Mouse (Mus musculus): ENCODE results near the gene Abhd16a. TPM values are rescaled to one million over a fixed set of nuclear protein-coding genes. Genes with fewer than 3 reads are reported as not detected.
A peak's percentile ranks its signal among the peaks of the same experiment; 100 is the strongest.

Abhd16a gene
- polyA plus RNA-seq, 2 experiments, result 78.0 to 98.6 TPM

DNA sequence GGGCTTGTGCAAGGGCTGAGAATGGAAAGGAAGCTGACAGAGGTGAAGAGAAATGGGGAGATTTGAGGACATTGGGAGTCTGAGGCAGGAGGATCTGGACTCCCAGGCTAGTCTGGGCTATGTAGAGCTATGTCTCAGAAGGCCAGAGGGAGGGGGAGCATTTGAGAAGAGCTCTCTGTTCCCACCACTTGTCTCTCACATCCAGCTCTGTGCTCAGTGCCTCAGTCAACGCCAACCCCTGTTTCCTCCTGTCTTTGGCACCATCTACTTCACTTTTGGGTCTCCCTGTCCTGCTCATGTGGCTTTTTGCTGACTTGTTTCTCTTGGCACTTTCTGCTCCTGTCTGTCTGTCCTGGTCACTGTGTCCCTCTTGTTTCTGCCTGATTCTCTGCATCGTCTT lies 11.8 kb upstream of the Abhd16a start:
- H3K9ac ChIP-seq (ENCODE audit: low read depth, low read length, severe bottlenecking), result no peak overlapping the region
- 30% methylated on average over 2 of the region's 2 CpGs for WGBS

DNA sequence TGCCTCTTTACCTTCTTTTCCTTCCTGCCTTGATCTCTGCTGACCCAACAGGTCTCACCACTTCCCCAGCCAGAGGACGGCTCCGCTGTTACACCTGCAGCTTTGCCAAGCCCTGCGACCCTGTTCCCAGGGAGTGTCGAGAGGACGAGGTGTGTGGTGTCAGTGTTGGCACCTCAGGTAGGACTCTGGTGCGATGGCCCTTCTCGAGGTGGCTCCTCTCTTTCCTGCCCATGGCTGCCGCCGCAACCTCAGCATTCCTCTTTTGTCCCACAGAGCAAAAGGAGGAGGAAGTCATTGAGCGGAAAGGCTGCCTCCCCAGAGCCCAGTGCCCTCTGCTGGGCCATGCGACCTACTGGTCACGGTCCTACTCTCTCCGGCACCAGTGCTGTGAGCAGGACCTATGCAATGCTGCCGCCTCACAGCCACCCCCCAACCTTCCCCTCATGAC lies 11.3 kb upstream of the Abhd16a start, which contains the start of gene Ly6g6d:
Ly6g6d (minus strand) TSS at position 280 of the 448 bp plus-strand sequence.
- Histone ChIP-seq H3K4me2 (replicated peaks; ENCODE audit: low read depth, low read length, severe bottlenecking) (no peak within 1 kb of the TSS), H3K27ac (replicated peaks; ENCODE audit: low read depth, low read length) (no peak within 1 kb of the TSS), H3K9ac (ENCODE audit: low read depth, low read length, severe bottlenecking) (0 out of 2 replicates have a peak within 1 kb of the TSS, but pooled peaks have one; percentile 18), H3K36me3 (ENCODE audit: control insufficient read depth, insufficient read depth, low read length) (no peaks in the 10 kb centered on the region), H3K4me3 (replicated peaks; ENCODE audit: low read length) (no peak within 1 kb of the TSS), H3K27me3 (ENCODE audit: control insufficient read depth, insufficient read depth, low read length) (no peaks in the 10 kb centered on the region), H3K9me3 (ENCODE audit: control insufficient read depth, low read length) (no peaks in the 10 kb centered on the region), H3K4me1 (ENCODE audit: control insufficient read depth, insufficient read depth, low read length) (peaks cover 8% of the 10 kb centered on the region; the same call in 1 of the 2 replicates)
- ATAC-seq (ENCODE audit: low FRiP score, low read depth) (no peak), DNase-seq (ENCODE audit: low spot score) (no peak)
- 12% methylated on average over 14 of the region's 14 CpGs for WGBS
- TF ChIP-seq POLR2A (IDR thresholded peaks at IDR 0.05; ENCODE audit: borderline replicate concordance, extremely low read depth, insufficient read depth, insufficient read length), result no peak

More for the DNA sequence above, 11.8 kb upstream of the Abhd16a start:
- Histone ChIP-seq H3K4me2 (replicated peaks; ENCODE audit: low read depth, low read length, severe bottlenecking) (no peak overlapping the region), H3K4me1 (ENCODE audit: control insufficient read depth, insufficient read depth, low read length) (peaks cover 8% of the 10 kb centered on the region; the same call in 1 of the 2 replicates), H3K4me3 (replicated peaks; ENCODE audit: low read length) (no peak overlapping the region), H3K27me3 (ENCODE audit: control insufficient read depth, insufficient read depth, low read length) (no peaks in the 10 kb centered on the region), H3K36me3 (ENCODE audit: control insufficient read depth, insufficient read depth, low read length) (no peaks in the 10 kb centered on the region), H3K27ac (replicated peaks; ENCODE audit: low read depth, low read length) (no peak overlapping the region), H3K9me3 (ENCODE audit: control insufficient read depth, low read length) (no peaks in the 10 kb centered on the region)
- no peak for DNase-seq (ENCODE audit: low spot score)
- no peak for TF ChIP-seq POLR2A (IDR thresholded peaks at IDR 0.05; ENCODE audit: borderline replicate concordance, extremely low read depth, insufficient read depth, insufficient read length)
- no peak for ATAC-seq (ENCODE audit: low FRiP score, low read depth)

DNA sequence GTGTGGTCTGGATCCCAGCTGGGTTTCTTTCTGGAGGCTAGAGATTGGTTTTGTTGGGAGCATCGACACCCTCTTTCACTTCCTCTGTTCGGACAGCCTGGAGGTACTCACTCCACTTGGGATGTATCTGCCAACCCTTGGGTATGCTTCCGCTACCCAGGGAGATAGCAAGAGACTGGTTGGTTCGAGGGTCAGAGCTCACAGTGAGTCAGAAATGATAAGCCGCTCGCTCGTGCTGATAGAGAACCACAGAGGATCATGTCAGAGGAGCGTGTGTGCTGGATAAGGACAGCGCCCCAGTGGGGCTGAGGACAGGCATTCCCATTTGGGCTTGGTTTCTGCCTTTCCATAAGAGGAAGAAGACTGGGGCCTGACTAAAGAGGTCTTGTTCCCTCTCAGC lies 9.3 kb upstream of the Abhd16a start:
- Histone ChIP-seq H3K4me1 (ENCODE audit: control insufficient read depth, insufficient read depth, low read length) (peaks cover 5% of the 10 kb centered on the region; the same call in 1 of the 2 replicates), H3K9me3 (ENCODE audit: control insufficient read depth, low read length) (no peaks in the 10 kb centered on the region), H3K4me3 (replicated peaks; ENCODE audit: low read length) (no peak overlapping the region), H3K9ac (ENCODE audit: low read depth, low read length, severe bottlenecking) (no peak overlapping the region), H3K27me3 (ENCODE audit: control insufficient read depth, insufficient read depth, low read length) (no peaks in the 10 kb centered on the region), H3K36me3 (ENCODE audit: control insufficient read depth, insufficient read depth, low read length) (no peaks in the 10 kb centered on the region), H3K4me2 (replicated peaks; ENCODE audit: low read depth, low read length, severe bottlenecking) (no peak overlapping the region), H3K27ac (replicated peaks; ENCODE audit: low read depth, low read length) (no peak overlapping the region)
- DNase-seq (ENCODE audit: low spot score) (no peak), ATAC-seq (ENCODE audit: low FRiP score, low read depth) (no peak)
- 72% methylated on average over 9 of the region's 9 CpGs for WGBS
- no peak for TF ChIP-seq POLR2A (IDR thresholded peaks at IDR 0.05; ENCODE audit: borderline replicate concordance, extremely low read depth, insufficient read depth, insufficient read length)

DNA sequence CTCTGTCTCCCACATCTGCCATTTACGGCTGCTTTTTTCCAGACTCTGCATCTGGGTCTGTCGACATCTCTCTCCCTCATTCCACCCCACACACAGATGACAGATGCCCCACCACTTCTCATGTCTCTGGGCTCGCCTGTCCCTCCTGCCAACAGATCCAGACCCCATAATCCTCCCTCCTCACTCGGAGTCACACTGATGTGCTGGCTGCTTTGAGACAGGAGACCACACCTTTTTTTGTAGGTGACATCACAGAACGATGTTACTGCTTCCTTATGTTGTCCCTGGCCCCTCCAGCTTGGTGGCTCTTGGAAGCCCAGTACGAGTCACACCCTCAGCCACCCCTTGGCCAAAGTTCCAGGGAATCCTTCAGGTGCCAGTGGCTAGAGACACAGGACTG lies 8.8 kb upstream of the Abhd16a start:
- Histone ChIP-seq H3K4me2 (replicated peaks; ENCODE audit: low read depth, low read length, severe bottlenecking) (no peak overlapping the region), H3K27ac (replicated peaks; ENCODE audit: low read depth, low read length) (no peak overlapping the region), H3K4me1 (ENCODE audit: control insufficient read depth, insufficient read depth, low read length) (peaks cover 5% of the 10 kb centered on the region; the same call in 1 of the 2 replicates), H3K27me3 (ENCODE audit: control insufficient read depth, insufficient read depth, low read length) (no peaks in the 10 kb centered on the region), H3K9ac (ENCODE audit: low read depth, low read length, severe bottlenecking) (no peak overlapping the region), H3K36me3 (ENCODE audit: control insufficient read depth, insufficient read depth, low read length) (no peaks in the 10 kb centered on the region), H3K9me3 (ENCODE audit: control insufficient read depth, low read length) (no peaks in the 10 kb centered on the region), H3K4me3 (replicated peaks; ENCODE audit: low read length) (no peak overlapping the region)
- ATAC-seq (ENCODE audit: low FRiP score, low read depth) (no peak), DNase-seq (ENCODE audit: low spot score) (no peak)
- TF ChIP-seq POLR2A (IDR thresholded peaks at IDR 0.05; ENCODE audit: borderline replicate concordance, extremely low read depth, insufficient read depth, insufficient read length), result no peak
- 49% methylated on average over 6 of the region's 6 CpGs for WGBS

DNA sequence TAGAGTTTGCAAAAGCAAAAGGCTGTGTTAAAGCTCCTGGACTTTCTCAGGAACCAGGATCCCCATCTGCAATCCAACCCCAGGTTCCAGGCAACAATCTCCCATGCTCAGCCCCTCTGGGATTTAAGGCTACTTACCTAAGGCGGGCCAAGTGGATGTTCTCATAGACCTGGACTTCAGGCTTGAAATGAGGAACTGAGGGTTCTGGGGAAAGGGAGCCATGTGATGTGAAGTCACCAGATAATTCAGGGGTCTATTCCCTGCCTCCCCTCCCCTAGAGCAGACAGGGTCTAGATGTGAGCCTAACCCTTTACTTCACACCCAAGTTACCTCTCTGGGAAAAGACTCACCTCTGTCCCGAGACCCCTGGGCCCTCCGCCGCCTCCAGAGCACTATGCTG lies 8.4 kb upstream of the Abhd16a start:
- H3K27me3 ChIP-seq (ENCODE audit: control insufficient read depth, insufficient read depth, low read length), result no peaks in the 10 kb centered on the region
- H3K9me3 ChIP-seq (ENCODE audit: control insufficient read depth, low read length), result no peaks in the 10 kb centered on the region
- no peak for TF ChIP-seq POLR2A (IDR thresholded peaks at IDR 0.05; ENCODE audit: borderline replicate concordance, extremely low read depth, insufficient read depth, insufficient read length)
- no peak overlapping the region for H3K4me2 ChIP-seq (replicated peaks; ENCODE audit: low read depth, low read length, severe bottlenecking)
- DNase-seq (ENCODE audit: low spot score) (no peak), ATAC-seq (ENCODE audit: low FRiP score, low read depth) (no peak)
- no peaks in the 10 kb centered on the region for H3K36me3 ChIP-seq (ENCODE audit: control insufficient read depth, insufficient read depth, low read length)
- WGBS, result 94% methylated on average over 4 of the region's 4 CpGs
- H3K4me1 ChIP-seq (ENCODE audit: control insufficient read depth, insufficient read depth, low read length), result peaks cover 5% of the 10 kb centered on the region; the same call in 1 of the 2 replicates
- H3K27ac ChIP-seq (replicated peaks; ENCODE audit: low read depth, low read length), result no peak overlapping the region
- H3K9ac ChIP-seq (ENCODE audit: low read depth, low read length, severe bottlenecking), result no peak overlapping the region
- H3K4me3 ChIP-seq (replicated peaks; ENCODE audit: low read length), result no peak overlapping the region

Data from limb, embryonic 14.5 days (tissue).